Mouse (Mus musculus) forebrain, embryonic 14.5 days (tissue): ENCODE measurements at regions not wholly inside any gene's neighbourhood (a gene's known extent, or its start where the extent isn't known, plus 50 kb on each side); places are given as distances from the start of the nearest gene placed in this dataset.

Source experiments
- ATAC-seq: fragments of 200-750 bp; cut with Nextera tagmentation; 2 replicates; pipeline ENCODE4 v1.8.0; 2017; ENCODE audit warnings: mild to moderate bottlenecking, moderate library complexity
- DNase-seq: peaks from one replicate; pipeline ENCODE4 v3.0.0-alpha.2; 2015; ENCODE audit warnings: low spot score
- H3K27ac ChIP-seq: fragments of 300-500 bp; sonication (generic); 2 replicates; pipeline ENCODE4 v1.5.1; 2014; ENCODE audit warnings: low read depth, mild to moderate bottlenecking, control low read depth, low read length, moderate library complexity
- H3K27me3 ChIP-seq: fragments of 300-500 bp; sonication (generic); replicated peaks from 2 replicates; pipeline ENCODE4 v1.6.1; 2014; ENCODE audit warnings: low read length, control low read depth, mixed read lengths; ENCODE audit not compliant: control insufficient read depth, insufficient read depth
- H3K36me3 ChIP-seq: fragments of 300-500 bp; sonication (generic); 2 replicates; pipeline ENCODE4 v1.6.1; 2014; ENCODE audit warnings: low read length, control low read depth; ENCODE audit not compliant: control insufficient read depth, insufficient read depth
- H3K4me1 ChIP-seq: fragments of 300-500 bp; sonication (generic); 2 replicates; pipeline ENCODE4 v1.6.1; 2014; ENCODE audit warnings: antibody characterized with exemption, low read length, control low read depth; ENCODE audit not compliant: control insufficient read depth, insufficient read depth
- H3K4me2 ChIP-seq: fragments of 300-500 bp; sonication (generic); 2 replicates; pipeline ENCODE4 v1.6.1; 2014; ENCODE audit warnings: mild to moderate bottlenecking, control low read depth, low read length
- H3K4me3 ChIP-seq: fragments of 300-500 bp; sonication (generic); 2 replicates; pipeline ENCODE4 v1.5.1; 2014; ENCODE audit warnings: low read depth, low read length, control low read depth
- H3K9ac ChIP-seq: fragments of 300-500 bp; sonication (generic); 2 replicates; pipeline ENCODE4 v1.6.1; 2014; ENCODE audit warnings: mild to moderate bottlenecking, low read length, control low read depth, moderate library complexity
- H3K9me3 ChIP-seq: fragments of 300-500 bp; sonication (generic); replicated peaks from 2 replicates; pipeline ENCODE4 v1.6.1; 2016; ENCODE audit warnings: low read length, control low read depth, mixed read lengths; ENCODE audit not compliant: control insufficient read depth
- WGBS: fragments of 180-500 bp; shearing (Covaris S2); extraction: QIAGEN DNeasy Blood & Tissue Kit; methylation state at CpG from one replicate; pipeline ENCODE4 v1.1.7; 2014; 5-methylcytosine and 5-hydroxymethylcytosine counted together

GRCm38 (mm10) chr12:95424739-95425138, 267.3 kb upstream of the Flrt2 start:
- no peaks in the 10 kb centered on the region for H3K27me3 ChIP-seq
- no peaks in the 10 kb centered on the region for H3K4me1 ChIP-seq
- no peak overlapping the region for H3K4me2 ChIP-seq
- no peaks in the 10 kb centered on the region for H3K36me3 ChIP-seq
- no peaks in the 10 kb centered on the region for H3K9me3 ChIP-seq
- no peak overlapping the region for H3K9ac ChIP-seq
- H3K4me3 ChIP-seq = no peak overlapping the region
- no peak for DNase-seq
- ATAC-seq = no peak
- WGBS = 80% methylated on average over 2 of the region's 2 CpGs
- no peak overlapping the region for H3K27ac ChIP-seq

- Histone ChIP-seq H3K27me3 (no peaks in the 10 kb centered on the region), H3K4me1 (no peaks in the 10 kb centered on the region), H3K36me3 (no peaks in the 10 kb centered on the region), H3K9ac (no peak overlapping the region), H3K9me3 (no peaks in the 10 kb centered on the region), H3K27ac (no peak overlapping the region), H3K4me3 (no peak overlapping the region), H3K4me2 (no peak overlapping the region)
- WGBS = 71% methylated on average over 2 of the region's 2 CpGs
- DNase-seq (no peak), ATAC-seq (no peak)
Observed at GRCm38 (mm10) chr12:95437226-95437625, 254.8 kb upstream of the Flrt2 start.

GRCm38 (mm10) chr12:95457480-95457879, 234.5 kb upstream of the Flrt2 start:
- DNase-seq = no peak
- 96% methylated on average over 4 of the region's 4 CpGs for WGBS
- H3K4me2 ChIP-seq = no peak overlapping the region

GRCm38 (mm10) chr12:95466502-95467490, 225.2 kb upstream of the Flrt2 start:
- Histone ChIP-seq H3K9ac (no peak overlapping the region), H3K9me3 (no peaks in the 10 kb centered on the region), H3K4me1 (no peaks in the 10 kb centered on the region), H3K4me3 (no peak overlapping the region), H3K4me2 (peak overlapping the region; percentile 19; the same call in 1 of the 2 replicates), H3K27me3 (no peaks in the 10 kb centered on the region), H3K36me3 (no peaks in the 10 kb centered on the region), H3K27ac (no peak overlapping the region)
- 8% methylated on average over 12 of the region's 12 CpGs for WGBS
- DNase-seq (peak; percentile 41), ATAC-seq (peak; percentile 60)

More at GRCm38 (mm10) chr12:95457480-95457879, 234.5 kb upstream of the Flrt2 start:
- no peak overlapping the region for H3K27ac ChIP-seq
- no peaks in the 10 kb centered on the region for H3K36me3 ChIP-seq
- no peaks in the 10 kb centered on the region for H3K4me1 ChIP-seq
- no peak overlapping the region for H3K4me3 ChIP-seq
- no peaks in the 10 kb centered on the region for H3K27me3 ChIP-seq
- ATAC-seq = no peak
- H3K9ac ChIP-seq = no peak overlapping the region
- H3K9me3 ChIP-seq = no peaks in the 10 kb centered on the region

- Histone ChIP-seq H3K27me3 (no peaks in the 10 kb centered on the region), H3K4me2 (no peak overlapping the region), H3K9ac (no peak overlapping the region), H3K27ac (no peak overlapping the region), H3K4me1 (no peaks in the 10 kb centered on the region), H3K4me3 (no peak overlapping the region), H3K36me3 (no peaks in the 10 kb centered on the region), H3K9me3 (no peaks in the 10 kb centered on the region)
- DNase-seq (no peak), ATAC-seq (no peak)
- WGBS = 67% methylated on average over 6 of the region's 6 CpGs
Observed at GRCm38 (mm10) chr12:95469897-95470296, 222.1 kb upstream of the Flrt2 start.

- Histone ChIP-seq H3K4me1 (no peaks in the 10 kb centered on the region), H3K27ac (no peak overlapping the region), H3K9ac (no peak overlapping the region), H3K4me2 (no peak overlapping the region), H3K4me3 (no peak overlapping the region), H3K27me3 (no peaks in the 10 kb centered on the region), H3K9me3 (no peaks in the 10 kb centered on the region), H3K36me3 (no peaks in the 10 kb centered on the region)
- DNase-seq (no peak), ATAC-seq (no peak)
Observed at GRCm38 (mm10) chr12:95486502-95486901, 205.5 kb upstream of the Flrt2 start.

GRCm38 (mm10) chr12:95488371-95488770, 203.7 kb upstream of the Flrt2 start:
- Histone ChIP-seq H3K27ac (no peak overlapping the region), H3K9me3 (no peaks in the 10 kb centered on the region), H3K27me3 (no peaks in the 10 kb centered on the region), H3K9ac (no peak overlapping the region), H3K4me2 (no peak overlapping the region), H3K36me3 (no peaks in the 10 kb centered on the region), H3K4me1 (no peaks in the 10 kb centered on the region), H3K4me3 (no peak overlapping the region)
- no peak for DNase-seq
- WGBS = 71% methylated on average over 3 of the region's 3 CpGs
- ATAC-seq = no peak

GRCm38 (mm10) chr12:95489374-95489773, 202.7 kb upstream of the Flrt2 start:
- Histone ChIP-seq H3K9me3 (no peaks in the 10 kb centered on the region), H3K4me2 (no peak overlapping the region), H3K27me3 (no peaks in the 10 kb centered on the region), H3K9ac (no peak overlapping the region), H3K4me1 (no peaks in the 10 kb centered on the region), H3K36me3 (no peaks in the 10 kb centered on the region), H3K27ac (no peak overlapping the region), H3K4me3 (no peak overlapping the region)
- DNase-seq (no peak), ATAC-seq (no peak)
- WGBS = 95% methylated on average over 2 of the region's 2 CpGs

GRCm38 (mm10) chr12:95489848-95490247, 202.2 kb upstream of the Flrt2 start:
- DNase-seq = no peak
- H3K9ac ChIP-seq = no peak overlapping the region
- H3K4me2 ChIP-seq = no peak overlapping the region
- 78% methylated on average over 2 of the region's 2 CpGs for WGBS
- H3K4me1 ChIP-seq = no peaks in the 10 kb centered on the region
- no peak overlapping the region for H3K4me3 ChIP-seq
- no peak overlapping the region for H3K27ac ChIP-seq
- H3K27me3 ChIP-seq = no peaks in the 10 kb centered on the region
- H3K36me3 ChIP-seq = no peaks in the 10 kb centered on the region
- H3K9me3 ChIP-seq = no peaks in the 10 kb centered on the region
- ATAC-seq = no peak
